Mouse (Mus musculus): ENCODE measurements around the gene Gm31571.
"Not testable (repeated sequence)": the region's sequence is repeated elsewhere in the genome, so short reads cannot be mapped to it uniquely, and the experiment has no call there.

The Gm31571 gene

DNA sequence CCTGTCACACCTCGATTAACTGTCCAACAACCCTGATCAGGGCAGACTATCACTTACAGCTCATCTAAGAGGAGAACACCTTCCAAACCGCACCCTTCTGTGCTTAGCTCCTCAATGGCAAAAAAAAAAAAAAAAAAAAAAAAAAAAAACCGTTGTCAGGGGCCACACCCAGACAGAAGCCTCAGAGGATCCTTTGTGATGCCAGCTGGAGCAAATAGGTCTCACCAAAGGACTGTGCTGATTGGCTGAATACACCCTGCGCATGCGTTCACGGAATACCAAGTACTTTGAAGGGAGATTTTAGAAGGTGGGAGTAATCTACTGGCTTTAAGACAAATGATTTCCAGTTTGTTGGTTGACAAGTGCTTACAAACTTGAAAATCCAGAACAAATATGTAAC lies at the start of gene Gm31571:
TSS of gene Gm31571 (minus strand) at position 101 of the 400 bp plus-strand sequence.
- not testable (repeated sequence) for H3K36me3 ChIP-seq (ENCODE audit: control insufficient read depth, insufficient read depth, low read length, poor library complexity, severe bottlenecking); H3K27me3 ChIP-seq (ENCODE audit: control insufficient read depth, insufficient read depth, low read length, poor library complexity, severe bottlenecking); DNase-seq (ENCODE audit: low read depth, low spot score)

Measured in splenic B cell, adult 2 months (primary cell).